Mouse (Mus musculus) megakaryocyte, embryonic 14.5 days (primary cell): ENCODE results near the gene Gatad2a. TPM values are rescaled to one million over a fixed set of nuclear protein-coding genes. Genes with fewer than 3 reads are reported as not detected.
"Not testable (repeated sequence)": the region's sequence is repeated elsewhere in the genome, so short reads cannot be mapped to it uniquely, and the experiment has no call there.

Experiments
- H3K27me3 ChIP-seq: replicated peaks from 2 replicates; pipeline ENCODE3; 2012; ENCODE audit warnings: inconsistent platforms
- H3K36me3 ChIP-seq: replicated peaks from 2 replicates; pipeline ENCODE3; 2012; ENCODE audit warnings: low read length, inconsistent platforms, mixed read lengths
- H3K4me1 ChIP-seq: 2 replicates; pipeline ENCODE4 v1.6.1; 2012; ENCODE audit warnings: inconsistent platforms
- H3K4me3 ChIP-seq: replicated peaks from 2 replicates; pipeline ENCODE3; 2012; ENCODE audit warnings: moderate library complexity, mild to moderate bottlenecking, inconsistent platforms
- H3K9me3 ChIP-seq: 2 replicates; pipeline ENCODE4 v1.6.1; 2012; ENCODE audit warnings: inconsistent platforms
- FLI1 ChIP-seq: IDR thresholded peaks from 2 replicates; pipeline ENCODE4 v1.6.1; 2012; ENCODE audit warnings: low read length, inconsistent platforms, mixed read lengths
- GATA1 ChIP-seq: IDR thresholded peaks from 3 replicates; pipeline ENCODE4 v1.6.1; 2012; ENCODE audit warnings: mixed read lengths, low read length, inconsistent platforms, borderline replicate concordance
- polyA plus RNA-seq: library from polyadenylated mRNA; stranded (reverse); fragments of >175 nt; gene quantifications from 2 replicates; pipeline ENCODE4 v1.2.3, GENCODE M21; 2012; ENCODE audit warnings: low replicate concordance; ENCODE audit not compliant: insufficient read depth

The Gatad2a gene
- polyA plus RNA-seq, 1 experiment = 88.5 TPM

DNA sequence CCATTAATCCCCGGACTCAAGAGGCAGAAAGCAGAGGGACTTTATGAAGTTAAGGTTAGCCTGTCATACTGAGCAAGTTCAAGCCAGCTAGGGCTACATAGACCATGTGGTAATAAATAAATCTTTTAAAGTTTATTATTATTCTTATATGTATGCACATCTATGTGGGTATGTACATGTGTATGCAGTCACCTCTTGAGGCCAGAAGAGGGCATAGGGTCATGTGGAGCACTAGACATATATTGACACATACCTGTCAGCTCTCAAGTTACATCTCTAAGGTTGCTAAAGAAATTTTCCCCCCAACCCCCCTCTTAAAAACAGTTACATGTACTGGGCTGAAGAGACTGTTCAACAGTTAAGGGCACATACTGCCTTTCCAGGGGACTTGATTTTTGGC lies 16.6 kb upstream of the Gatad2a start:
- Histone ChIP-seq H3K9me3 (no peaks in the 10 kb centered on the region), H3K4me1 (peaks cover 35% of the 10 kb centered on the region), H3K27me3 (no peaks in the 10 kb centered on the region), H3K36me3 (peaks cover 20% of the 10 kb centered on the region), H3K4me3 (no peak overlapping the region)
- TF ChIP-seq GATA1 (no peak), FLI1 (no peak)

DNA sequence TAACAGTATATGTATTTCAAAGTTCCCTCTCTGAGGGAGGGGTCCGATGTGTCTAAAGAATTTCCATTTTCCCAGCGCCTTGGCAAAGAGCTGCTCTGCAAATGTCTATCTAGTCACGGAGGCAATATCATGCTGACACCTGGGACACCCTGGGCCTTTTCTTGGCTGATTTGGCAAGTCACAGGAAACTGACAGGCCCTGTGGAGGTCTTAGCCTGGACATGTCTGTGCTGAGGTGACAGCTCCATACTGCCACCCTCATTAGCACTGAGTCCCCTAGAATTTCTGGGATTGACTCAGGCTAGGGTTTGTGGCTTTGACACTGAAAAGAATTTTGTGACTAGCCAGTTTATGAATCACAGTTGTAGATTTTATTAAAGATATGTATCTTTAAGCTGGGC lies 16.2 kb upstream of the Gatad2a start:
- Histone ChIP-seq H3K9me3 (no peaks in the 10 kb centered on the region), H3K27me3 (no peaks in the 10 kb centered on the region), H3K36me3 (peaks cover 16% of the 10 kb centered on the region), H3K4me1 (peaks cover 35% of the 10 kb centered on the region), H3K4me3 (no peak overlapping the region)
- no peak for TF ChIP-seq FLI1
- no peak for TF ChIP-seq GATA1

- H3K4me1 ChIP-seq = peaks cover 35% of the 10 kb centered on the region
- not testable (repeated sequence) for H3K36me3 ChIP-seq, H3K4me3 ChIP-seq, H3K9me3 ChIP-seq, H3K27me3 ChIP-seq
These were observed 14.6 kb upstream of the Gatad2a start for GRCm38 (mm10) chr8:70010796-70011195.

GRCm38 (mm10) chr8:70005178-70005577 lies 9.0 kb upstream of the Gatad2a start:
- Histone ChIP-seq H3K4me1 (peaks cover 40% of the 10 kb centered on the region), H3K9me3 (no peaks in the 10 kb centered on the region), H3K27me3 (no peaks in the 10 kb centered on the region), H3K36me3 (no peaks in the 10 kb centered on the region), H3K4me3 (no peak overlapping the region)
- TF ChIP-seq GATA1 (no peak), FLI1 (no peak)

- Histone ChIP-seq H3K4me3 (no peak overlapping the region), H3K4me1 (peaks cover 40% of the 10 kb centered on the region), H3K36me3 (no peaks in the 10 kb centered on the region), H3K9me3 (no peaks in the 10 kb centered on the region), H3K27me3 (no peaks in the 10 kb centered on the region)
- no peak for TF ChIP-seq GATA1
- no peak for TF ChIP-seq FLI1
These were observed 8.2 kb upstream of the Gatad2a start for GRCm38 (mm10) chr8:70004345-70004744.

- H3K9me3 ChIP-seq = no peaks in the 10 kb centered on the region
- H3K4me3 ChIP-seq = no peak overlapping the region
- no peaks in the 10 kb centered on the region for H3K36me3 ChIP-seq
- no peaks in the 10 kb centered on the region for H3K27me3 ChIP-seq
- TF ChIP-seq FLI1 = no peak
- no peak for TF ChIP-seq GATA1
- H3K4me1 ChIP-seq = peaks cover 40% of the 10 kb centered on the region
These were observed 7.0 kb upstream of the Gatad2a start for GRCm38 (mm10) chr8:70003204-70003657.

DNA sequence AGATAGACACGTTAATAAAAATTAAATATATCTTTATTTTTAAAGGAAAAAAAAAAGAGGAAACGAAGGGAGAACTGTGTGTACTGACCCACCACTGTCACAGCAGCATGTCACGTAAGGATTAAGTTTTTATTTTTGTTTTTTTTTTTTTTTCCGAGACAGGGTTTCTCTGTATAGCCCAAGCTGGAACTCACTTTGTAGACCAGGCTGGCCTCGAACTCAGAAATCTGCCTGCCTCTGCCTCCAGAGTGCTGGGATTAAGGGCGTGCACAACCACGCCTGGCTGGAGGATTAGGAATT lies 5.7 kb upstream of the Gatad2a start:
- not testable (repeated sequence) for H3K27me3 ChIP-seq, H3K9me3 ChIP-seq, H3K36me3 ChIP-seq
- H3K4me1 ChIP-seq = peaks cover 44% of the 10 kb centered on the region
- H3K4me3 ChIP-seq = peak overlapping the region; percentile 91

DNA sequence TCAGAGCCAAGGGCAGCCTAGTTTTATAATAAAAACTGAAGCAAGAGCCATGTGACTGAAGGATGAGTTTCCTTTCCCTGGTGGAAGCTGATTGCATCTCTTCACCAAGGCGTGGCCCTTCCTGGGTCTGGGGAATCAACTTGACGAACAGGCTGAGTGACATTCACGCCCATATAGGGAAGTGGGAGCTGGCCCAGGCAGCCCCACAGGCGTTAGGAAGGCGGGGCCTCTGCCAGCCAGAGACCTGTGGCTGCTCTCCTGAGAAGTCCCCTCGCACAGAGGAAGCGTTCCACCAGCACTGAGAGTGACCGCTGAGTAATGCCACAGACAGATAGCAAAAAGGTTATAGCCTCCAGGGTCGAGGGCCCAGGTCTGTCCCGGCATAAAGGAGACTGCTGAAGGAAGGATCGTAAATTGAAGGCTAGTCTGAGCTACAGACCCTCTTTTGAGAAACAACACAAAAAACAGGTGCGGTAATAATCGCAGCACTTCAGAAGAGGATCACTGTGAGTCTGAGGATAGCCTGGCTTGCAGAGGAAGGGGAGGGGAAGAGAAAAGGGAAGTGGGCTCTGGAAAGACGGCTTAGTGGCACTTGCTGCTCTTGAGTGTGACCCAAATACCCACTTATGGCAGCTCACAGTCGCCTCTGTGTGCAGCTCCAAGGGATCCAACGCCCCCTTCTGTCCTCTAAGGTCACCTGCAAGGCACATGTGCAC lies 5.2 kb upstream of the Gatad2a start:
- no peak for TF ChIP-seq FLI1
- TF ChIP-seq GATA1 = no peak
- no peaks in the 10 kb centered on the region for H3K9me3 ChIP-seq
- no peaks in the 10 kb centered on the region for H3K36me3 ChIP-seq
- H3K27me3 ChIP-seq = no peaks in the 10 kb centered on the region
- peaks cover 45% of the 10 kb centered on the region for H3K4me1 ChIP-seq
- peak overlapping the region; percentile 91 for H3K4me3 ChIP-seq

GRCm38 (mm10) chr8:70000226-70000625 lies 4.0 kb upstream of the Gatad2a start:
- Histone ChIP-seq H3K27me3 (no peaks in the 10 kb centered on the region), H3K9me3 (no peaks in the 10 kb centered on the region), H3K4me3 (no peak overlapping the region), H3K36me3 (no peaks in the 10 kb centered on the region), H3K4me1 (peaks cover 40% of the 10 kb centered on the region)
- TF ChIP-seq GATA1 (no peak), FLI1 (no peak)

DNA sequence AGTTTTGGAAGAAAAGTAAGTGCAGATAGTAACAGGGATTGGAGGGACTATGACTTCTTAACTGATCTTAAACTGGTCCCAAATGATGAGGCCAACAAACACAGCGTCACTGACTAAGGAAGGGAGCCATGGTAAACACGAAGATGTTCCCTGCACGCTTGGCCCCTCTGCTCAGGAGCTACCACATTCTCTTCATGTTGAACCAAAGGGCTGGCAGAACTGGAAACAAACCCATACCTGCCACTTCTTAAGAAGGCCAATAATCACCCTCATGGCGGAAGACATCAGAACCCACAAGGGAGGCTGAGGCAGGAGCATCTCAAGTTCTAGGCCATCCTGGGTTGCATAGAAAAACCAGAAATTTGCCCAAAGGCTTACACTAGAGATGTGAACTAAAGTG lies 3.1 kb upstream of the Gatad2a start:
- H3K9me3 ChIP-seq = no peaks in the 10 kb centered on the region
- peaks cover 37% of the 10 kb centered on the region for H3K4me1 ChIP-seq
- no peak overlapping the region for H3K4me3 ChIP-seq
- TF ChIP-seq GATA1 (no peak), FLI1 (no peak)
- no peaks in the 10 kb centered on the region for H3K36me3 ChIP-seq
- no peaks in the 10 kb centered on the region for H3K27me3 ChIP-seq

DNA sequence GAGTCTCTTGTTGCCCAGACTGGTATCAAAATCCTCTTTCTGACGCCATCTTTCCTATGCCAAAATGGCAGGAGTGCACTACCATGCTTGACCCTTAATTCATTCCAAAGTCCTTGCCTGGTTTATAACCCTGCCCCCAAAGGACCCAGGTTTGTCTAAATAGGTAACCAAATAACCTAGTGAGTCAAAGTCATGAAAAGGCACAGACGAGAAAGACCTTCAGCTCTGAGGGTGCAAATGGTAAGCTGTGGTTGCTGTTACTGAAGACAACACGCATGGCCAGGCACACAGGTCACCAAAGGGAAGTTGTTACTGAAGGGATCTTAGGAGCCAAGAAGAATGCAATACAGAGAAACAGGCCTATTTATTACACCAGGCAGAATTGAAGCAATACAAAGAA lies 2.5 kb upstream of the Gatad2a start:
- Histone ChIP-seq H3K4me3 (no peak overlapping the region), H3K4me1 (peaks cover 43% of the 10 kb centered on the region), H3K27me3 (no peaks in the 10 kb centered on the region), H3K9me3 (no peaks in the 10 kb centered on the region), H3K36me3 (no peaks in the 10 kb centered on the region)
- TF ChIP-seq FLI1 (no peak), GATA1 (no peak)
